Mouse (Mus musculus) urinary bladder, adult 2 months (tissue): ENCODE measurements at regions not wholly inside any gene's neighbourhood (a gene's known extent, or its start where the extent isn't known, plus 50 kb on each side); places are given as distances from the start of the nearest gene placed in this dataset.

Experiments
- DNase-seq: peaks from one replicate; pipeline ENCODE4 v3.0.0; 2022; ENCODE audit warnings: low spot score

GRCm38 (mm10) chr13:59315811-59316210 is 269.2 kb downstream of the Agtpbp1 start:
- DNase-seq = no peak

DNA sequence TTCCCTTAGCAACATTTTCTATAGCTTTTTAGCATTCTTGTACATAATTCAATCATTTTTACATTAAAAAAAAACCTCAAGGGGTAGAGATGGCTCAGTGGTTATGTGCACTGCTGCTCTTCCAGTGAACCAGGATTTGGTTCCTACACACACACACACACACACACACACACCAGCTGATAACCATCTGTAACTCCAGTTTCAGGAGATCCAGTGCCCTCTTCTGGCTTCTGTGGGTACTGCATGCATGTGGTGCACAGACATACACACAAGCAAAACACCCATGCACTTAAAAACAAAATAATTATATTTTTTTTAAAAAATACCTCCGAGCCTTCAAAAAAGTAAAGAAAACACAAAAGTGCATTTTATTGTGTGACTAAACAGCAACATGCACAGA is 270.6 kb downstream of the Agtpbp1 start:
- DNase-seq = no peak

DNA sequence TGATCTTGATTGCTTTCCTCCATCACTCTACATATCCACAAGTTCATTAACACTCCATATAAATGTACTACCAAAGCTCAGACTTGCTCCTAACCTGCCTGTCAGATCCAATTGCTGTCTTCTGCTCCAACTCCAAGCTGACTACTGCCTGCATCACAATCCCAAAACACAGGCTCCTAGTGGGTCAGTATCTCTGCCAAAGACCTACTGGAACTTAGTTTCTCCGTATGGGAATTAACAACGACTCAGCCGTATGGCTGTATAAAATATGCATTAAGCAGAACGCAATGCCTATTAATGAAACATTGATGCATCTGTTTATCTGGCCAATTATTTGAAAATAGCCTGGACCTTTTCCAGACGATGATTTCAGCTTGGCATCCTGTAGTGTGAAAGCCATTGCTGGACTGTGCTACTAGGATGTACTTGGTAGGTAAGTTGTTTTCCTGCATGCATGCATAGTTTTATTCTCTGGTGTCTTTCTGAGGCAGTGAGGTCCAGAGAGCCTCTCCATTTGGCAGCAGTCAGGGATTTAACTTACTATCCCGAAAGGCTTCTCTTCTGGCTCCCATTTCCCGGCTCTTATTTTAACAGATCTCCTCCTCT is 271.2 kb downstream of the Agtpbp1 start:
- no peak for DNase-seq

DNA sequence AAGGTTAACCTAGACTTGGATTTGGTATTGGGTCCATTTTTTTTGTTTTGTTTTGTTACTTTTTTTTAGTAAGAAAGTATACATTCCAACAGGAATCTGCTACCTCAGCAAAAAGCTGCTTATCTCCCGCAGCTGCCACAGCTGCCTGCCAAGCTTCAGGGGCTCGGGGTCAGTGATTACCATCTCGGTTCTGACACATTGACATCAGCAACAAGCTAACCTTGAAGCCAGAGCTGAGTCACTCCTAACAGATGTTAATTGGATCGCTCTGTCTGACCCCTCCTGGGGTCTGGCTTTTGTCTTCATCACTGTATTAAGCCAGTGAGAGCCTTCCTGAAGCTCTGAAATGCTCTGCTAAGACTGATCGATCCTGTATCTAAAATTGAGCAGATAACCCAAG is 292.1 kb downstream of the Agtpbp1 start:
- DNase-seq = no peak

DNA sequence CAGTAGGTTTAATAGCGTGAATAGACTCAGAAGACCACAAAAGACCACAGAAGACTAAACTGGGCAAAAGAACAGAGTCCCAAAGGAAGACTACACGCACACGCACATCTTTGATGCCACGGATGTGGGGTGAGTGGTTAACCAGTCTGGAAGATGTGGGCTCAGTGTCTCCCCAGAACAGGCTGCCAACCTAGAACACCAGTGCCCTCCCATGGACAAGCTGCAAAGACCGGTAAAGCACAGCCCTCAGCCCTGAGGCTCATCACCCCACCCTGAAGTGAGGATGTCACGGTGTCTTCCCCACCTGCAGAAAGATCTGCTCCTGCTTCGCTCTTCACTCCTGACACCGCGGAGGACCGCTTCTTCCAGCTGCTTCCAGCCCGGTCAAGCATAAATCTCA is 295.9 kb downstream of the Agtpbp1 start:
- no peak for DNase-seq

- DNase-seq = no peak
Measured at GRCm38 (mm10) chr13:59281199-59281598, 303.8 kb downstream of the Agtpbp1 start.

DNA sequence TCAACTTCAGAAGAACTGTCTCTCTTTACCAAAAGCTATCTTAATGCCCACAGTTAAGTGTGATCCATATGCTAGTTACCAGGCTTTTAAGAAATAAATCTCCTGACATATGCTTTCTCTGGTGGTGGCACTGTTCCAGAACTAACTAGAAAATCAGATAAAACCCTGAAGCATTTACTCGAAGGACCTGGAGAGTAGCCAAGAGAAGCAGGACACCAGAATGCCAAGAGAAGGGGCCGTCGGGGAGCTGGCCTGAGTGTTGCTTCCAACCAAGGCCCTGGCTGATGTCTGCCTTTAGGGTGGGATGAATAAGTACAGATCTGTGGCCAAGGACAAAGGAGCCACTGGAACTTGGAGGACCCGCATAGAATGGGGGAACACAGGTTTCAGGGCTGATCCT is 305.9 kb downstream of the Agtpbp1 start:
- DNase-seq = no peak

DNA sequence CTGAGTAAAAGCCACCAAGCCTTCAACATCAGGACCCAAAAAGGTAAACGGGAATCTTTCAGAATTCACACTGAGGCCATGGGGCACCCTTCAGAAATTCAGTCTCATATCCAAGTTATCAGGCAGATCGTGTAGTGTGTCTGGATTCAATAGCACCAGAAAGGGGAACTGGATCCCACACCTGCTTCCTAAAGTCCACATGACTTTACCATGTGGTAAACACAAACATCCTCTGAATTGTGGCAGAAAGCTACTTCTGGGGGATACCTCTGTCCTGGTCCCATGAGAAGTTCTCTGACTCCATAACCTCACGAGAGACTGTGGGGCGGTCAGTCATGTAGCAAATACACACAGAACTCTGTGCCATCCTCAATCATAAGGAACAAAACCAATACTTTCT is 313.4 kb downstream of the Agtpbp1 start:
- no peak for DNase-seq

GRCm38 (mm10) chr13:59266854-59267253 is 318.2 kb downstream of the Agtpbp1 start:
- no peak for DNase-seq

- DNase-seq = no peak
Measured at GRCm38 (mm10) chr13:59264126-59264525, 320.9 kb downstream of the Agtpbp1 start.

DNA sequence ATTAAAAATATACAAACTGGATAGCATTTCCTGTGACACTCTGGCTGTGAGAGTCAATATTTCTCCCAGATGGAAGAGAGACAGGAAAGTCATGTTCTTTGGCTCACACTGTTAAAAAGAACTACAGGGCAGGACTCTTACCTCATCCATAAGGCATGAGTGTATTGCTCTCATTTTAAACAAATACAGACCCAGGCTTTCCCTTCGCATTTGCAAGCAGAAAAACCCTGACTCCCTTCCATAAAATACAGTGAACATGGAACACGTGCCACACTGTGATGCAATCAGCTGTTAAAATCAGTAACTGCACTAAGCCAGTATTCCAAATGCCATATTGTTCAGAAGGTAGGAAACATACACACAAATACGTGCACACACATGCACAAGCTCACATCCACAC is 323.1 kb downstream of the Agtpbp1 start:
- DNase-seq = no peak

DNA sequence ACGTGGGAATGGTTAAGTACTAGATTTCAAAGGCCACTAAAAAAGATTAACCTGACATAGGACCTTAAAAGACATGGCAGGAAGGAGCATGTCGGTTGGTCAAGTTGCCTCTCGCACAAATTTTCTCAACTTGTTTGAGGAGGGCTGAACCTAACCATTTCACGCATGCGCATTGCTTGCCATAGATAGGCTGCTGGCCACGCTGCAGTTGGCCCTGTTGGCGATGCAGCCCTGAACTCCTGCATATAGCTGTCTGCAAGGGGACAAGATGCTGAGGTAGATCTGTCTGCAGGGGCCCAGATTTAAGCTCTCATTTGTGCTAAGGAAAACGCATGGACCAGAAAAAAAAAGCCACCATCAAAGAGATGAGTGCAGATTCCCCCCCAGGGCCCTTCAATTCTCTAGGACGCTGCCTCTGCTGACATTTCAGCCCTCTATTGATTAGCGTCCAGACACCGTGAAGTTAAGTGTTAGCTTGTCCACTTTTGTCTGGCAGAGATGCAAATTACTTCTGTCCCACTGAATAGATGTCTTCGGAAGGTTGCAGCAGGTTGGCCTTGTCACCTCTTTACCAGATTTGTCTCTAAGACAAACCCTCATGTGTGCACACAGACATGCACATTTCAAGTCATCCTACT is 329.1 kb downstream of the Agtpbp1 start:
- no peak for DNase-seq

DNA sequence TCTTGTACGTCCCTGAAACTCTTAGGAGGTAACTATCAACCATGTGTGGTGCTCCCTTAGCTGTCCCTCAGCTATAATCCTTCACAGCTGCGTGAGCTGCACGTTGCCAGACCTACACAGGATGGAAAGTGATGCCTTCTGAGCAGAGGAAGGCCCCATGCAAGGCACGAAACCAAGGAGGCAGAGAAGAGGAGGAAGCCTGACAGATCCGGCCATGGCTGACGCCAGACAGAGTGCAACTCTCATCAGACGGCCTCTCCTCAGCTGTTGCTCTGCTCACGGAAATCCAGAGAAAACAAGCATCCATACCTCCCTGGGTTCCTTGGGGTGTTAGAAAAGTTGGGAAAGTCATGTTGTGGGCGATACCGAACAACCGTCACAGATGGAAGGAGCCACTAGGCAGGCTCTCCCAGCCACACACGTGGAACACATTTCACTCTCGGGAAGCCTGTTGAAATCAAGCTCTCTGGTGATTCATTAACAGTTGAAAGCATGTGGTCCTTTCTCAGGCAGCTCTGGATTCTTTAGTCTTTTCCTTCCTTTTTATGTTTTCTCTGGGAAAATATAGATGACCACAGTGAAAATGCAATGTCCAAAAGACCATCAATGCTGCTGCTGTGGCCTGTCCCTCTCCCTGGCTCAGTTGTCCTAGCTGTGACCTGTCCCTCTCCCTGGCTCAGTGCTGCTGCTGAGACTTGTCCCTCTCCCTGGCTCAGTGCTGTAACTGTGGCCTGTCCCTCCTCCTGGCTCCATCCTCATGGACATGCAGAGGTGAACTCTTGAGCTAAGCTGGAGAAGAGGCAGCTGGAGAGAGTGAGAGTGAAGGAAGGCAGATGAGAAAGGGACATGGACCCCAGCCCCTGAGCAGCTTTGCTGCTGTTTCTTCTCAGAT is 331.1 kb downstream of the Agtpbp1 start:
- no peak for DNase-seq

DNA sequence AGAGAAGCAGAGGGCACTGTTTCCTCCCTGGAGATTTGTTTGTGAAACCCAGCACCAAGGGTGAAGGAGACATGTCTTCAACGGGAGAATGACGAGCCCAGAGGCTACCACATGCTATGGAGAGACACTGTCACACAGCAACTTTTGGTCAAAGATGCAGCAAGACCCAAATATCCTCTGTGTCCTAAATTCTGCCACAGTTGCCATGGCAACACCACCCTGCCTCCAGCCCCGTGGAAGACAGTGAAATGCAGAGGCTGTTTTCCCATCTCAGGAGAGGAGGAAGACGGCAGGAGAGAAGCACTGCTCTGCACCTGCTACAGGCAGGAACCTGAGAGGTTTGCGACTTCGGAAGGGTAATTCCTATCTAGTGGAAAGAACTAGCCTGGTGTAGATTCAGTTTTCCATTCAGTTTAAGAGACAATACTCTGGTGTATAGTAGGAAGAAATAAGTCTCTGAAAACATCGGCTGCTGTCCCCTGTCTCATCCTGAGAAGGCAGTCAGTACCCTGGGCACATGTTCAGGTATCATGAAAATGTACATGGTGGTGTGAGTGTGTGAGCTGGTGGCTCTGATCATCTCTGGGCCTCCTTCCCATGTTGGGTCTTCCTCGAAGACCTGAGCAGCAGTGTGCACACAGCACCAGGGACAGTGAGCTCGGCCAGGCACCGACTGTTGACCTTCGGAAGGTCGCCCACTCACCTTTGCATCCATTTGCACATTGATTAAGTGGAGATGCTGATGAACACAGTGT is 333.6 kb downstream of the Agtpbp1 start:
- no peak for DNase-seq

DNA sequence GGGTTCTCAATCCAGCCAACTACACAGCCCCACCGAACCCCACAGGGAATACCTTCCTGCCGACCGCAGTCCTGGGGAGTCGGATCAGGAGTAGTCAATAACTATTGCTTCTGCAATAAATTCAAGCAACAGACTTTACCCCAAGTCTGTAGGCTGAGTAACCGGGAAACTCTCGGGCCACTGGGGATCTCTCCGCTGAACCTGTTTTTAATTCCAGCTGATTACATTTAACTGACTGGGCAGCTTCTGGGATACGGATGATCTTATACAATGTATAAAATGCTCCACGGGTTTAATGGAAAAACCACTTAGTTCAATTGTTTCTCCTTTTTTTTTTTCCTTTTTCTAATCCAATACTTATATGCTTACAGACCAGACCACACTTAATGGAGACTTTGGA is 336.6 kb downstream of the Agtpbp1 start:
- no peak for DNase-seq

- DNase-seq = no peak
Measured at GRCm38 (mm10) chr13:59246984-59247537, 338.0 kb downstream of the Agtpbp1 start.

GRCm38 (mm10) chr13:59246070-59246469 is 339.0 kb downstream of the Agtpbp1 start:
- DNase-seq = no peak

DNA sequence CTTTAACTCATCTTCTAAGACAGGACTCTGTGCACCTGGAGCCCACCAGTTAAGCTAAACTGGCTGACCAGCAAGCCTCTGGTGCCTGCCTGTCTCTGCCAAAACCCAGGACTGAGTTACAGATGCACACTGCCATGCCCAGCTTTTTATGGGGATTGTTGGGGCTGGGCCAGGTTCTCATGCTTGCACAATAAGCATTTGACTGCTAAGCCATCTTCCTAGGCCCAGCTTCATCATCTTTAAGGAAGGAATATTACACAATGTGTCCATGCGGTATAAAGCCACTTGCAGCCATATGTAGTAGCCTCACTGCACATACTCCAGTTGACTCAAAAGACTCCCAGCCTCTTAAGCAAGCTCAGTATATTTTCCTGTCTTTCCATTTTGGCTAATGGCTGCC is 340.4 kb downstream of the Agtpbp1 start:
- no peak for DNase-seq

DNA sequence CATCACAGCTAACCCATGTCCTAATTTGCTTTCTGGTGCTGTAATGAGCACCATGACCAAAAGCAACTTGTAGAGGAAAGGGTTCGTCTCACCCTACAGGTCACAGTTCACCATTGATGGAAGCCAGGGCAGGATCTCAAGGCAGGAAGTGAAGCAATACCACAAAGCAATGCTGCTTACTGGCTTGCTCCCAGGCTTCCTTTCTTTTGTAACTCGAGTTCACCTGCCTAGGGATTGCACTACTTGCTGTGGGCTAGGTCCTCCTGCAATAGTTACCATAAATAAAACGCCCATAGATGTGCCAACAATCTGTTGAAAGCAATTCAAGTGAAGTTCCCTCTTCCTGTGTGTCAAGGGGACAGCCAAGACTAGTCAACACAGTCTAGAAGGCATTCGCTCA is 342.4 kb downstream of the Agtpbp1 start:
- DNase-seq = no peak

DNA sequence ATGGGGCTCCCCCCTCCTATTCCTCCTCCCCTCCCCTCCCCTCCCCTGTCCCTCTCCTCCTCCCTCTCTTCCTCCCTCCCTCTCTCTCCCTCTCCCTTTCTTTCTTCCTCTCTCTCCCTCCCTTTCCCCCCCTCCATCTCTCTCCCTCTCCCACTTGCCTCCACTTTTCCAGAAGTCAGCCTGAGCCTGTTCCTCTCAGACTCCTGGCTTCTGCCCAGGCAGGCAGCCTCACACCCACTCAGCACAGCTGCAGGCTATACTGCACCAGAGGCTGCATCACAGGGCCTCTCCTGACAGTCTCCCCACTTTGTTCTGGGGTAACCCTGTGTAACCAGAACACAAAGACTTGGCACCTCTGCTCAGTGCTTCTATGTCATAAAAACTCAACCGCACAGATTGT is 346.3 kb downstream of the Agtpbp1 start:
- DNase-seq = no peak

- no peak for DNase-seq
Measured at GRCm38 (mm10) chr13:59235836-59236235, 349.2 kb downstream of the Agtpbp1 start.

DNA sequence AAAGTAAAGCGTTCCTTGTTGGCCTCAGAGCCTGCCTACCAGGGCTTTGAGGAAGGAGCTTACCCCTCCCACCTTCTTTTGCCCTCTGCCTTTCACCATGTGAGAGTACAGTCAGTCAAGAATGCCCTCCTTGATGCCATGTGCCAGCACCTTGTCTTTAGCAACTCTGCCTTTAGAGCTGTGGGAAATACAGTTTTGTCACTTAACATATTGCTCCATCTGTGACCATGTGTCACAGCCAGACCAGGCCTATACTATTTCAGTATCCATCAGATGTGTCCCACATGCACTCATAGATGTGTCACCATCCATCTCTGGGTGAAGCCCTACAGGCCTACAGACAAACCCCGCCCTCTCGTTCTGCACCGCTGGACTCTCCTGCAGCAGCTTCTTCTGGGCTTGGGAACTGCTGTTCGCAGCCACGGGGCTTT is 355.9 kb downstream of the Agtpbp1 start:
- no peak for DNase-seq
